Comparison of ENCODE assay signal across 45 mouse cellular contexts in the genomic region with DNA sequence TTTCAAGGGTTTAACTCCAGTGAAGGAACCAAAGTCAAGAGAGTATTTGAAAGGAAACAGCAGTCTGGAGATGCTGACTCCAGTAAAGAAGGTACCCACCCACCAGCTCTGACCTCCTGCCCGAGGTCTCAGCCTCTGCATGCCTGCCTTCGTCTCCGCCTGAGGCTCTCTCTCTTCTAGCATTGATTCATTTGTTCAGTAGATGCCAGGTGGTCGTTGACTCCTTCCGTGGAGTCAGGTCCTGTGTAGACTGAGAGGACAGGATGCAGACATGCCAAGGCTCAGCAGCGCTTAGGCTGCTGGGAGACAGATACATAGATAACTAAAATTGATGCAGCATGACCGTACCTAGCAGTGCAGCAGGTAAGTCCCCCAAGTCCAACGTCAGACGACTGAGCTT. TPM values are rescaled to one million over a fixed set of nuclear protein-coding genes. Genes with fewer than 3 reads are reported as not detected.
"Had no signal": no experiment of that assay in that cellular context is flagged by ENCODE, and none has a peak within 500 bp of the region (broad histone marks: within the 10 kb centered on the region; RNA-seq: fewer than 3 reads in every experiment).

No protein-coding gene starts in this region.

- H3K4me2 ChIP-seq: limb, embryonic 12.5 days; limb, embryonic 13.5 days; limb, embryonic 15.5 days; liver, embryonic 11.5 days; liver, embryonic 12.5 days; liver, embryonic 13.5 days; liver, embryonic 15.5 days; lung, embryonic 14.5 days; lung, embryonic 15.5 days; midbrain, embryonic 12.5 days; midbrain, embryonic 15.5 days; neural tube, embryonic 12.5 days had no signal

- H3K4me3 ChIP-seq: left cerebral cortex, adult 2 months; limb, embryonic 10.5 days; limb, embryonic 12.5 days; limb, embryonic 13.5 days; limb, embryonic 15.5 days; liver, embryonic 12.5 days; liver, embryonic 13.5 days; liver, embryonic 15.5 days; lung, embryonic 15.5 days; megakaryocyte, embryonic 14.5 days; midbrain, embryonic 10.5 days; midbrain, embryonic 12.5 days; midbrain, embryonic 15.5 days; myocyte; neural tube, embryonic 12.5 days had no signal

- H3K27ac ChIP-seq: left cerebral cortex, adult 2 months; limb, embryonic 10.5 days; limb, embryonic 12.5 days; limb, embryonic 13.5 days; limb, embryonic 15.5 days; liver, embryonic 12.5 days; liver, embryonic 13.5 days; liver, embryonic 14.5 days; liver, embryonic 15.5 days; lung, embryonic 15.5 days; macrophage; midbrain, embryonic 10.5 days; midbrain, embryonic 12.5 days; midbrain, embryonic 15.5 days; neural tube, embryonic 12.5 days had no signal

- DNase-seq: left cerebral cortex, postnatal 4 days; liver; liver, embryonic 13.5 days; liver, postnatal 0 days; lung, adult 18-20 months; lung, adult 2 months; lung, embryonic 14.5 days; lung, postnatal 10 days; lung, postnatal 14 days; lung, postnatal 36 days; lung, postnatal 4 days; midbrain, embryonic 14.5 days had no signal

- H3K4me1 ChIP-seq: limb, embryonic 10.5 days; limb, embryonic 12.5 days; limb, embryonic 13.5 days; limb, embryonic 15.5 days; liver, embryonic 12.5 days; liver, embryonic 13.5 days; liver, embryonic 15.5 days; lung, embryonic 15.5 days; midbrain, embryonic 12.5 days; midbrain, embryonic 15.5 days; neural tube, embryonic 12.5 days had no signal

- H3K9ac ChIP-seq: limb, embryonic 12.5 days; limb, embryonic 13.5 days; limb, embryonic 15.5 days; liver, embryonic 12.5 days; liver, embryonic 13.5 days; liver, embryonic 14.5 days; liver, embryonic 15.5 days; liver, postnatal 0 days; lung, embryonic 14.5 days; lung, embryonic 15.5 days; midbrain, embryonic 12.5 days; midbrain, embryonic 15.5 days; neural tube, embryonic 12.5 days had no signal

- H3K27me3 ChIP-seq: limb, embryonic 12.5 days; limb, embryonic 13.5 days; limb, embryonic 15.5 days; liver, embryonic 12.5 days; liver, embryonic 13.5 days; liver, embryonic 15.5 days; lung, embryonic 15.5 days; megakaryocyte, embryonic 14.5 days; midbrain, embryonic 12.5 days; midbrain, embryonic 15.5 days; neural tube, embryonic 12.5 days had no signal

- ATAC-seq: liver, embryonic 12.5 days; liver, postnatal 0 days; lung, postnatal 0 days; midbrain, embryonic 15.5 days; midbrain, embryonic 16.5 days had no signal

- H3K36me3 ChIP-seq: liver, embryonic 15.5 days had no signal

- H3K9me3 ChIP-seq: limb, embryonic 10.5 days; limb, embryonic 12.5 days; limb, embryonic 13.5 days; limb, embryonic 15.5 days; liver, embryonic 12.5 days; liver, embryonic 13.5 days; liver, embryonic 15.5 days; lung, embryonic 15.5 days; megakaryocyte, embryonic 14.5 days; midbrain, embryonic 10.5 days; midbrain, embryonic 12.5 days; midbrain, embryonic 15.5 days; neural tube, embryonic 12.5 days had no signal

RNA-seq across cellular contexts. Expression of a gene that starts 53.9 kb away (rescaled TPM):
- total RNA-seq: left cerebral cortex, adult 2 months; left cerebral cortex, postnatal 10 days; left cerebral cortex, postnatal 14 days; left cerebral cortex, postnatal 25 days; left cerebral cortex, postnatal 36 days; left cerebral cortex, postnatal 4 days; liver, adult 2 months; megakaryocyte progenitor cell, adult 5-6 weeks; megakaryocyte, adult 5-6 weeks; megakaryocyte-erythroid progenitor cell, adult 5-6 weeks; midbrain, postnatal 0 days; monocyte, adult 5-6 weeks had no signal
- polyA plus RNA-seq: limb, embryonic 10.5 days; limb, embryonic 12.5 days; limb, embryonic 13.5 days; limb, embryonic 14.5 days; limb, embryonic 15.5 days; liver, adult 2 months; liver, embryonic 11.5 days; liver, embryonic 12.5 days; liver, embryonic 13.5 days; liver, embryonic 14.5 days; liver, embryonic 15.5 days; liver, embryonic 16.5 days; liver, postnatal 0 days; lung, adult 2 months; lung, embryonic 14.5 days; lung, embryonic 15.5 days; lung, embryonic 16.5 days; lung, postnatal 0 days; macrophage; midbrain, embryonic 14.5 days; myocyte; neural tube, embryonic 11.5 days; neural tube, embryonic 12.5 days had no signal
